Mouse (Mus musculus): ENCODE data around the gene Gm9837. TPM values are rescaled to one million over a fixed set of nuclear protein-coding genes. Genes with fewer than 3 reads are reported as not detected.

The Gm9837 gene
- total and polyA plus RNA-seq, 2 experiments, result not detected

DNA sequence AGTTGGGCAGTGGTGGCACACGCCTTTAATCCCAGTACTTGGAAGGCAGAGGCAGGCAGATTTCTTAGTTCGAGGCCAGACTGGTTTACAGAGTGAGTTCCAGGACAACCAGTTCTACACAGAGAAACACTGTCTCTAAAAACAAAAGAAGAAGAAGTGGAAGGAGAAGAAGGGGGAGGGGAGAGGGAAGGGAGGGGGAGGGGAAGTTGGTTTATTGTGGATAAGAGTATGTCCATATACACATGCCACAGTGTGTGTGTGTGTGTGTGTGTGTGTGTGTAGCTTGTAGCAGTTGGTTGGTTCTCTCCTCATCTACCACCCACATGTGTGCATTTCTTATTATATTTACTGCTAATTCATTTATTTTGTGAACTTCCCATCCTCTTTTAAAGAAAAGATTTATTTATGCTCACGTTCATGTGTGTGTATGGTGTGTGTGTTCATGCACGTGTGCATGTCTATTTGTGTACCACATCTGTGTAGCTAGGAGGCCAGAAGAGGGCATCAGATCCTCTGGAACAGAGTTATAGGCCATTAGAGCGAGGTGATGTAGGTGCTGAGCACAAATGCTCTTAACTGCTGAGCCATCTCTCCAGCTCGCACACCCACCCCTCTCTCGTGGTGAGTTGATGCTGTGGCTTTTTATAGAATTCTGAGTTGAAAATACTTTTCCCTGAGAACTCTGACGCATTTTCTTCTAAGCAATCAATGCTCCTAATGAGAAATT is 31.9 kb upstream of the Gm9837 start:
- TF ChIP-seq CTCF (IDR thresholded peaks at IDR 0.05; ENCODE audit: low read depth, low read length) (no peak), POLR2A (IDR thresholded peaks at IDR 0.05; ENCODE audit: extremely low read depth, insufficient read depth, low read length) (no peak)
- no peak overlapping the region for H3K4me3 ChIP-seq (ENCODE audit: insufficient read depth, low read depth, low read length)
- no peaks in the 10 kb centered on the region for H3K79me2 ChIP-seq (ENCODE audit: control insufficient read depth, insufficient read depth, low read length)
- no peak overlapping the region for H3K27ac ChIP-seq (replicated peaks; ENCODE audit: insufficient read depth, low read depth, low read length)
- WGBS, result 76% methylated on average over 8 of the region's 8 CpGs
- no peak overlapping the region for H3K9ac ChIP-seq (ENCODE audit: low read depth, low read length)
- no peak for DNase-seq (ENCODE audit: extremely low read depth, low read depth, low spot score)
- H3K4me1 ChIP-seq (ENCODE audit: control insufficient read depth, insufficient read depth, low read length), result no peaks in the 10 kb centered on the region
- no peaks in the 10 kb centered on the region for H3K36me3 ChIP-seq (ENCODE audit: control insufficient read depth, insufficient read depth, low read length)
- no peaks in the 10 kb centered on the region for H3K27me3 ChIP-seq (ENCODE audit: control insufficient read depth, insufficient read depth, low read length)

DNA sequence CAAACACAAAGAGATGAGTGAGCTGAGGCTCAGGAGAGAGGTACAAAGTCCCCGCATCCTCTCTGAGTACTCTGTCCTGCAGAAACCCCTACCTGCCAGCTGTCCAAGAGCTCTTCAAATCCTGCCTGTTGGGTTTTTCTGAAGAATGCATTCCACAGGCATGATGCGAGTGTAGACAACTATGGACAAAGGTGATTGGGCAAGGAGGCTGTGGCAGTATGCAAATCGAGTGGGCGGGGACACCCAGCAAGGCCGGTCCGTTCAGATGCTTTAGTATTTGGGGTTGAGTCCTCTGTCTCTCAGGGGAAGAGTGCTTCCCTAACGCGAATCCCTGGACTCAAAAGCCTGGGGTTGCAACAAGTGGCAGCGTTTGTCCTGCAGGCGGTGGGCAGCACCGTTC is 30.3 kb upstream of the Gm9837 start:
- WGBS, result 18% methylated on average over 11 of the region's 11 CpGs

GRCm38 (mm10) chr11:53496946-53497345 is 26.7 kb upstream of the Gm9837 start:
- Histone ChIP-seq H3K9ac (ENCODE audit: low read depth, low read length) (no peak overlapping the region), H3K79me2 (ENCODE audit: control insufficient read depth, insufficient read depth, low read length) (no peaks in the 10 kb centered on the region)

More for the DNA sequence above, 30.3 kb upstream of the Gm9837 start:
- DNase-seq (ENCODE audit: extremely low read depth, low read depth, low spot score), result no peak
- no peak overlapping the region for H3K9ac ChIP-seq (ENCODE audit: low read depth, low read length)
- H3K4me3 ChIP-seq (ENCODE audit: insufficient read depth, low read depth, low read length), result no peak overlapping the region
- H3K27me3 ChIP-seq (ENCODE audit: control insufficient read depth, insufficient read depth, low read length), result no peaks in the 10 kb centered on the region
- H3K36me3 ChIP-seq (ENCODE audit: control insufficient read depth, insufficient read depth, low read length), result no peaks in the 10 kb centered on the region
- H3K4me1 ChIP-seq (ENCODE audit: control insufficient read depth, insufficient read depth, low read length), result no peaks in the 10 kb centered on the region
- no peak overlapping the region for H3K27ac ChIP-seq (replicated peaks; ENCODE audit: insufficient read depth, low read depth, low read length)
- no peaks in the 10 kb centered on the region for H3K79me2 ChIP-seq (ENCODE audit: control insufficient read depth, insufficient read depth, low read length)
- TF ChIP-seq CTCF (IDR thresholded peaks at IDR 0.05; ENCODE audit: low read depth, low read length), result no peak
- no peak for TF ChIP-seq POLR2A (IDR thresholded peaks at IDR 0.05; ENCODE audit: extremely low read depth, insufficient read depth, low read length)

GRCm38 (mm10) chr11:53495417-53495816 is 25.1 kb upstream of the Gm9837 start:
- no peaks in the 10 kb centered on the region for H3K4me1 ChIP-seq (ENCODE audit: control insufficient read depth, insufficient read depth, low read length)
- no peak overlapping the region for H3K9ac ChIP-seq (ENCODE audit: low read depth, low read length)
- H3K27ac ChIP-seq (replicated peaks; ENCODE audit: insufficient read depth, low read depth, low read length), result no peak overlapping the region
- no peak overlapping the region for H3K4me3 ChIP-seq (ENCODE audit: insufficient read depth, low read depth, low read length)
- no peak for TF ChIP-seq POLR2A (IDR thresholded peaks at IDR 0.05; ENCODE audit: extremely low read depth, insufficient read depth, low read length)
- TF ChIP-seq CTCF (IDR thresholded peaks at IDR 0.05; ENCODE audit: low read depth, low read length), result no peak
- no peaks in the 10 kb centered on the region for H3K79me2 ChIP-seq (ENCODE audit: control insufficient read depth, insufficient read depth, low read length)
- WGBS, result 83% methylated on average over 6 of the region's 6 CpGs
- H3K36me3 ChIP-seq (ENCODE audit: control insufficient read depth, insufficient read depth, low read length), result no peaks in the 10 kb centered on the region
- H3K27me3 ChIP-seq (ENCODE audit: control insufficient read depth, insufficient read depth, low read length), result no peaks in the 10 kb centered on the region
- DNase-seq (ENCODE audit: extremely low read depth, low read depth, low spot score), result no peak

More at GRCm38 (mm10) chr11:53496946-53497345, 26.7 kb upstream of the Gm9837 start:
- no peaks in the 10 kb centered on the region for H3K27me3 ChIP-seq (ENCODE audit: control insufficient read depth, insufficient read depth, low read length)
- 76% methylated on average over 6 of the region's 6 CpGs for WGBS
- H3K4me3 ChIP-seq (ENCODE audit: insufficient read depth, low read depth, low read length), result no peak overlapping the region
- no peaks in the 10 kb centered on the region for H3K4me1 ChIP-seq (ENCODE audit: control insufficient read depth, insufficient read depth, low read length)
- no peak for TF ChIP-seq POLR2A (IDR thresholded peaks at IDR 0.05; ENCODE audit: extremely low read depth, insufficient read depth, low read length)
- TF ChIP-seq CTCF (IDR thresholded peaks at IDR 0.05; ENCODE audit: low read depth, low read length), result no peak
- H3K36me3 ChIP-seq (ENCODE audit: control insufficient read depth, insufficient read depth, low read length), result no peaks in the 10 kb centered on the region
- no peak overlapping the region for H3K27ac ChIP-seq (replicated peaks; ENCODE audit: insufficient read depth, low read depth, low read length)
- no peak for DNase-seq (ENCODE audit: extremely low read depth, low read depth, low spot score)

DNA sequence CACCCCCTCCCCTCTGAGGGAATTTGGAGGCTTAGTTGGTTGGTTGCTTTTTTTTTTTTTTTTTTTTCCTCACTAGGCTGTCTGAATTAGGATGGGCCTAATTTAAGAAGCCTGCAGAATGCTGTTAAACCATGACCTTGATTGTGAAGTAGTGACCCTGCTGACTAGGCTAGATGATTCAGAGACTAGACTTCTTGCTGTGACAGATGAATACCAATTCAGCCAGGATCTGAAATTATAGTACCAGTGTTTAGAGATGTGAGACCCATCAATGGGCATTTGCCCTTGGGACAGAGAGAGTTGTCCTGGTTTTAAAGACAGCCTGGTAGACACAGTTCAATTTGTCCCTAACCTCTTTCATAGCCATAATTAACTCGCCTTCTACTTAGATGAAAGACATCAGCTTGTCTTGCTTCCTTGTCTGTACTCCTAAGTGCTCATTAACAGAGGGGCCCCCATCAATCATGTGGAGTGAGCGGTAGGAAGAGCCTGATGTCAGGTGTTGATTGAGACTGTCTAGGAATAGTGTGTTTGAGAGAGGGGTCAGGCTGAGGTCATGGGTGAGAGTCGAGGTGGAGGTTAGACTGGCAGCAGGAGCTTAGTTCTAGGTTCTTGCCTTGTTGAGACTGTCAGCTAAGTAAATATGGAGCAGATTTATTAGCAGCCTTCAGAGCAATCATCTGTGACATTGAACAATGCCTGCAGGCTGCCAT is 23.1 kb upstream of the Gm9837 start:
- DNase-seq (ENCODE audit: extremely low read depth, low read depth, low spot score), result no peak
- no peak for TF ChIP-seq CTCF (IDR thresholded peaks at IDR 0.05; ENCODE audit: low read depth, low read length)
- TF ChIP-seq POLR2A (IDR thresholded peaks at IDR 0.05; ENCODE audit: extremely low read depth, insufficient read depth, low read length), result no peak
- Histone ChIP-seq H3K27me3 (ENCODE audit: control insufficient read depth, insufficient read depth, low read length) (no peaks in the 10 kb centered on the region), H3K27ac (replicated peaks; ENCODE audit: insufficient read depth, low read depth, low read length) (no peak overlapping the region), H3K4me3 (ENCODE audit: insufficient read depth, low read depth, low read length) (no peak overlapping the region), H3K79me2 (ENCODE audit: control insufficient read depth, insufficient read depth, low read length) (no peaks in the 10 kb centered on the region), H3K9ac (ENCODE audit: low read depth, low read length) (no peak overlapping the region), H3K4me1 (ENCODE audit: control insufficient read depth, insufficient read depth, low read length) (no peaks in the 10 kb centered on the region), H3K36me3 (ENCODE audit: control insufficient read depth, insufficient read depth, low read length) (no peaks in the 10 kb centered on the region)
- 81% methylated on average over 3 of the region's 3 CpGs for whole genome bisulfite sequencing

Measured in liver, adult 2 months (tissue).